Mouse (Mus musculus) spleen, adult 2 months (tissue): ENCODE data around the gene Itga11. TPM values are rescaled to one million over a fixed set of nuclear protein-coding genes. Genes with fewer than 3 reads are reported as not detected.

Experiments
- DNase-seq, 2 experiments: peaks; one replicate each; pipeline versions ENCODE4 v3.0.0 to v3.0.0-alpha.2; 2012 to 2021; ENCODE audit warnings: low spot score in 2 of 2, low read depth in 1 of 2
- H3K27ac ChIP-seq: fragments of 200-500 bp; 2 replicates; pipeline ENCODE4 v1.5.1; 2012; ENCODE audit warnings: low read length, inconsistent platforms; ENCODE audit not compliant: insufficient read depth
- H3K27me3 ChIP-seq: fragments of 200-500 bp; 2 replicates; pipeline ENCODE4 v1.6.1; 2012; ENCODE audit warnings: mild to moderate bottlenecking, moderate library complexity, low read length, inconsistent platforms; ENCODE audit not compliant: control insufficient read depth, insufficient read depth
- H3K36me3 ChIP-seq: fragments of 200-500 bp; 2 replicates; pipeline ENCODE4 v1.6.1; 2012; ENCODE audit warnings: mild to moderate bottlenecking, low read length, inconsistent platforms; ENCODE audit not compliant: control insufficient read depth, insufficient read depth
- H3K4me1 ChIP-seq: fragments of 200-500 bp; 2 replicates; pipeline ENCODE4 v1.6.1; 2011; ENCODE audit warnings: inconsistent platforms; ENCODE audit not compliant: control insufficient read depth, insufficient read depth, insufficient read length
- H3K4me3 ChIP-seq: fragments of 200-500 bp; 2 replicates; pipeline ENCODE4 v1.5.1; 2011; ENCODE audit warnings: mild to moderate bottlenecking, inconsistent platforms; ENCODE audit not compliant: insufficient read depth, insufficient read length; ENCODE audit errors: extremely low read depth
- CTCF ChIP-seq: fragments of 200-500 bp; IDR thresholded peaks from 2 replicates; pipeline ENCODE4 v1.5.1; 2011; ENCODE audit warnings: mild to moderate bottlenecking, inconsistent platforms; ENCODE audit not compliant: insufficient read depth, insufficient read length, insufficient replicate concordance; ENCODE audit errors: extremely low read depth
- POLR2A ChIP-seq: fragments of 200-500 bp; IDR thresholded peaks from 2 replicates; pipeline ENCODE4 v1.6.1; 2011; ENCODE audit warnings: low read depth, low read length, inconsistent platforms
- WGBS: fragments of 180-500 bp; shearing (Covaris S2); methylation state at CpG from one replicate; pipeline ENCODE4 v1.1.7; 2018; 5-methylcytosine and 5-hydroxymethylcytosine counted together
- polyA plus RNA-seq: library from polyadenylated mRNA; depleted of rRNA; stranded (reverse); fragments of >200 nt; gene quantifications from 2 replicates; pipeline ENCODE4 v1.2.3, GENCODE M21; 2012

Itga11 gene
- polyA plus RNA-seq, 1 experiment = 2.0 TPM

GRCm38 (mm10) chr9:62758288-62758687 is 80.7 kb downstream of the Itga11 start:
- 82% methylated on average over 4 of the region's 4 CpGs for WGBS
- no peak overlapping the region for H3K27ac ChIP-seq
- no peaks in the 10 kb centered on the region for H3K36me3 ChIP-seq
- no peak for DNase-seq
- TF ChIP-seq CTCF (no peak), POLR2A (no peak)
- no peak overlapping the region for H3K4me3 ChIP-seq
- H3K4me1 ChIP-seq = no peaks in the 10 kb centered on the region
- H3K27me3 ChIP-seq = no peaks in the 10 kb centered on the region

DNA sequence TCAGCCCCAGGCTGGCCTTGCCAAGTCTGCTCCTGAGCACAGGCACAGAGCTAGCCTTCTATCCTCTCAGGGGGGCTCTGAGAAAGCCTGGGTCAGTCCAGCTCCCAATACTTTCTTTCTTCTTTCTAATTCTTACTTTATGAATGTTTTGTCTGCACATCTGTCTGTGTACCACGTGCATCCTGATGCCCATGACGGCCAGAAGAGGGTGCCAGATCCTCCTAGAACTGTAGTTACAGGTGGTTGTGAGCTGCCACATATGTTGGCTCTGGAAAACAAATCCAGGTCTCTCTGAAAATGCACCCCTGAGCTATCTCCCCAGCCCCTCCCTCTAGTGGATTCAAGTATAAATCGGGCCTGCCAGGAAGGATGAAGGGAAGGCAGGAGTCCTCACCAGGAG is 82.0 kb downstream of the Itga11 start:
- 62% methylated on average over 3 of the region's 3 CpGs for whole genome bisulfite sequencing
- TF ChIP-seq CTCF (no peak), POLR2A (no peak)
- Histone ChIP-seq H3K27ac (no peak overlapping the region), H3K4me3 (no peak overlapping the region), H3K4me1 (no peaks in the 10 kb centered on the region), H3K27me3 (no peaks in the 10 kb centered on the region), H3K36me3 (no peaks in the 10 kb centered on the region)
- DNase-seq = no peak

GRCm38 (mm10) chr9:62763478-62763877 is 85.9 kb downstream of the Itga11 start:
- no peak for TF ChIP-seq CTCF
- no peak for TF ChIP-seq POLR2A
- no peaks in the 10 kb centered on the region for H3K27me3 ChIP-seq

GRCm38 (mm10) chr9:62765346-62765745 is 87.7 kb downstream of the Itga11 start:
- Histone ChIP-seq H3K36me3 (no peaks in the 10 kb centered on the region), H3K4me1 (no peaks in the 10 kb centered on the region), H3K27ac (no peak overlapping the region), H3K27me3 (no peaks in the 10 kb centered on the region), H3K4me3 (no peak overlapping the region)
- WGBS = 75% methylated on average over 4 of the region's 4 CpGs
- no peak for TF ChIP-seq POLR2A
- no peak for TF ChIP-seq CTCF
- no peak for DNase-seq

More at GRCm38 (mm10) chr9:62763478-62763877, 85.9 kb downstream of the Itga11 start:
- Histone ChIP-seq H3K27ac (no peak overlapping the region), H3K4me1 (no peaks in the 10 kb centered on the region), H3K4me3 (no peak overlapping the region), H3K36me3 (no peaks in the 10 kb centered on the region)
- no peak for DNase-seq
- WGBS = 26% methylated on average over 13 of the region's 13 CpGs

- no peak overlapping the region for H3K27ac ChIP-seq
Observed at GRCm38 (mm10) chr9:62767464-62767863, 89.8 kb downstream of the Itga11 start.

GRCm38 (mm10) chr9:62768361-62768760 is 90.7 kb downstream of the Itga11 start:
- Histone ChIP-seq H3K36me3 (no peaks in the 10 kb centered on the region), H3K4me1 (no peaks in the 10 kb centered on the region), H3K27ac (no peak overlapping the region), H3K27me3 (no peaks in the 10 kb centered on the region), H3K4me3 (no peak overlapping the region)
- WGBS = 84% methylated on average over 5 of the region's 5 CpGs
- no peak for DNase-seq
- no peak for TF ChIP-seq CTCF
- TF ChIP-seq POLR2A = no peak

More at GRCm38 (mm10) chr9:62767464-62767863, 89.8 kb downstream of the Itga11 start:
- TF ChIP-seq CTCF (no peak), POLR2A (no peak)
- Histone ChIP-seq H3K27me3 (no peaks in the 10 kb centered on the region), H3K4me3 (no peak overlapping the region), H3K4me1 (no peaks in the 10 kb centered on the region), H3K36me3 (no peaks in the 10 kb centered on the region)
- WGBS = 88% methylated on average over 17 of the region's 17 CpGs
- no peak for DNase-seq

GRCm38 (mm10) chr9:62772746-62773145 is 95.1 kb downstream of the Itga11 start:
- no peak for TF ChIP-seq POLR2A
- TF ChIP-seq CTCF = no peak
- Histone ChIP-seq H3K36me3 (no peaks in the 10 kb centered on the region), H3K27me3 (no peaks in the 10 kb centered on the region), H3K4me1 (no peaks in the 10 kb centered on the region), H3K4me3 (no peak overlapping the region), H3K27ac (no peak overlapping the region)
- DNase-seq = no peak
- WGBS = 84% methylated on average over 8 of the region's 8 CpGs

DNA sequence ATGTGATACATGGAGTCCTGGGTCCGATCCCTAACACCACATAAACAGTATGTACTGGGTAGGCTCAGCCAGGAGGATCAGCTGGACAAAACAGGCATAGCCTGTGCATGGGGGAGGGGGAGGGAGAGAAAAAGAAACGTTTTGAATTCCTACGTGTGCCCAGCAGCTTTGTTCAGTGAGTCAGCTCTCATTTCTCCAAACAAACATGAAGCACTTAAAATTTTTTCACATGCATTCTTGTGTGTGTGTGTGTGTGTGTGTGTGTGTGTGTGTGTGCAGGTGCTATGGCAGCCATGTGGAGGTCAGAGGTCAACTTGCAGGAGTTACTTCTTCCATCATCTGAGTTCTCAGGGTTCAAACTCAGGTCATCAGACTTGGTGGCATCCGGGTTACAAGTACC is 97.8 kb downstream of the Itga11 start:
- Histone ChIP-seq H3K27ac (no peak overlapping the region), H3K27me3 (no peaks in the 10 kb centered on the region), H3K4me3 (no peak overlapping the region), H3K36me3 (no peaks in the 10 kb centered on the region), H3K4me1 (no peaks in the 10 kb centered on the region)
- DNase-seq = no peak
- 63% methylated on average over 4 of the region's 4 CpGs for WGBS
- TF ChIP-seq CTCF (no peak), POLR2A (no peak)
